In the genomic region with DNA sequence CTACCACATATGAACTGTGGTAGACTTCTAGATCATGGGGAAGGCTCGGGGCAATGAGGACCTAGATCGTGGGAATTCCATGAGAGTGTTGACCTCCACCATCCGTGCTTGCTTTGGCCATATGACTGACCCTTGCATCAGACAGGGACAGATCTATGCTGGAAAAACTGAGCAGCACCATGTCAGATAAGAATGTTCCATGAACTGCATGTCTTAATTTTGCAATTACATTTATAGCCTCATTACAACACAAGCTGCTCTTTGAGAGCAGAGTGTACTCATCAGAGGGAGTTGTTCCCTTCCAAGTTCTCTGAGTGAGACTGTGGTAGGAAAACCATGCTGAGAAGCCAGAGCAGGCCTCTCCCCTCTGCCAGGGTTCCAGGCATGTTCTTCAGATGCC, we compare ENCODE assay signal across 29 mouse cellular contexts.
A peak's percentile ranks its signal among the peaks of the same experiment; 100 is the strongest.
DNase-seq lines count a peak whose midpoint lies in the region; ATAC-seq and TF ChIP-seq lines count a peak whose summit lies in the region.
"Had no signal": no experiment of that assay in that cellular context is flagged by ENCODE, and none has a peak within 500 bp of the region (broad histone marks: within the 10 kb centered on the region; RNA-seq: fewer than 3 reads in every experiment).

No protein-coding gene starts in this region.

- H3K36me3 ChIP-seq in heart, embryonic 10.5 days: no peaks in the 10 kb centered on the region
- H3K36me3 ChIP-seq in heart, postnatal 0 days (replicated peaks; ENCODE audit: control insufficient read depth, insufficient read depth, low read length): no peaks in the 10 kb centered on the region
- H3K36me3 ChIP-seq in heart, embryonic 12.5 days: no peaks in the 10 kb centered on the region
- H3K36me3 ChIP-seq in lung, embryonic 16.5 days (ENCODE audit: control insufficient read depth, insufficient read depth, low read length): no peaks in the 10 kb centered on the region
- H3K36me3 ChIP-seq: forebrain, embryonic 15.5 days; G1E; heart, embryonic 15.5 days; hindbrain, embryonic 10.5 days; hindbrain, embryonic 15.5 days; liver, embryonic 15.5 days; midbrain, embryonic 13.5 days; neural tube, embryonic 13.5 days had no signal

- no peak overlapping the region for H3K27ac ChIP-seq in heart, embryonic 10.5 days
- peak overlapping the region; percentile 28; the same call in 1 of the 2 replicates for H3K27ac ChIP-seq in heart, postnatal 0 days (ENCODE audit: low read depth)
- no peak overlapping the region for H3K27ac ChIP-seq in heart, embryonic 12.5 days (ENCODE audit: poor library complexity, severe bottlenecking)
- no peak overlapping the region for H3K27ac ChIP-seq in lung, embryonic 16.5 days (ENCODE audit: low read length)
- H3K27ac ChIP-seq: forebrain, embryonic 15.5 days; heart, embryonic 15.5 days; hindbrain, embryonic 10.5 days; hindbrain, embryonic 15.5 days; liver, embryonic 15.5 days; macrophage; midbrain, embryonic 13.5 days; neural tube, embryonic 13.5 days; stomach, postnatal 0 days had no signal

- H3K9me3 ChIP-seq in heart, embryonic 10.5 days: no peaks in the 10 kb centered on the region
- no peaks in the 10 kb centered on the region for H3K9me3 ChIP-seq in heart, postnatal 0 days (replicated peaks; ENCODE audit: control insufficient read depth, low read length)
- peaks cover 8% of the 10 kb centered on the region for H3K9me3 ChIP-seq in heart, embryonic 12.5 days (replicated peaks)
- no peaks in the 10 kb centered on the region for H3K9me3 ChIP-seq in lung, embryonic 16.5 days (ENCODE audit: control insufficient read depth, low read length)
- H3K9me3 ChIP-seq: forebrain, embryonic 15.5 days; G1E; heart, embryonic 15.5 days; hindbrain, embryonic 15.5 days; liver, embryonic 15.5 days; midbrain, embryonic 13.5 days; neural tube, embryonic 13.5 days had no signal

- peak; percentile 49; the same call in 1 of the 2 replicates for ATAC-seq in heart, postnatal 0 days (ENCODE audit: insufficient read depth, low read depth)
- no peak for ATAC-seq in heart, embryonic 12.5 days (ENCODE audit: insufficient number of reproducible peaks, low FRiP score)
- peak; percentile 36; the same call in 1 of the 2 replicates for ATAC-seq in lung, embryonic 16.5 days (ENCODE audit: low read depth)
- ATAC-seq: forebrain, embryonic 15.5 days; inflammation-experienced regulatory T-cells, adult 6 months; midbrain, embryonic 13.5 days had no signal

- WGBS in heart, embryonic 10.5 days: 80% methylated on average over 3 of the region's 3 CpGs
- 78% methylated on average over 3 of the region's 3 CpGs for WGBS in heart, postnatal 0 days
- WGBS in heart, embryonic 12.5 days: 75% methylated on average over 3 of the region's 3 CpGs
- 74% methylated on average over 3 of the region's 3 CpGs for WGBS in lung, embryonic 16.5 days
- 74% methylated on average over 3 of the region's 3 CpGs for WGBS in lung, adult 2 months

- no peak overlapping the region for H3K4me2 ChIP-seq in heart, postnatal 0 days (ENCODE audit: low read depth, low read length)
- H3K4me2 ChIP-seq in heart, embryonic 12.5 days: no peak overlapping the region
- H3K4me2 ChIP-seq in lung, embryonic 16.5 days (ENCODE audit: low read depth, low read length): no peak overlapping the region
- H3K4me2 ChIP-seq: forebrain, embryonic 15.5 days; heart, embryonic 15.5 days; hindbrain, embryonic 15.5 days; liver, embryonic 15.5 days; midbrain, embryonic 13.5 days; neural tube, embryonic 13.5 days had no signal

- no peaks in the 10 kb centered on the region for H3K27me3 ChIP-seq in heart, embryonic 10.5 days (ENCODE audit: insufficient read depth, poor library complexity, severe bottlenecking)
- H3K27me3 ChIP-seq in heart, postnatal 0 days (ENCODE audit: control insufficient read depth, insufficient read depth, low read length): no peaks in the 10 kb centered on the region
- no peaks in the 10 kb centered on the region for H3K27me3 ChIP-seq in heart, embryonic 12.5 days (replicated peaks)
- no peaks in the 10 kb centered on the region for H3K27me3 ChIP-seq in lung, embryonic 16.5 days (ENCODE audit: control insufficient read depth, insufficient read depth, low read depth, low read length)
- H3K27me3 ChIP-seq: forebrain, embryonic 15.5 days; heart, embryonic 15.5 days; hindbrain, embryonic 15.5 days; liver, embryonic 15.5 days; midbrain, embryonic 13.5 days; neural tube, embryonic 13.5 days had no signal

- peak; percentile 95 for DNase-seq in heart, adult 11 months
- DNase-seq in heart, embryonic 10.5 days (ENCODE audit: low spot score): no peak
- DNase-seq in heart, postnatal 0 days (ENCODE audit: low spot score): no peak
- no peak for DNase-seq in lung, adult 2 months
- peak; percentile 16 for DNase-seq in brain, adult 2 months (ENCODE audit: low read depth, low spot score)
- DNase-seq: adrenal gland, adult 8-10 months; cerebellum, adult 11 months; cerebellum, adult 9-10 months; cerebellum, postnatal 36 days; kidney, adult 11 months; kidney, postnatal 14 days; layer of hippocampus, postnatal 36 days; left cerebral cortex, postnatal 4 days; liver; right cerebral cortex, postnatal 4 days; thymus, postnatal 4 days had no signal

- TF ChIP-seq EP300 in heart, postnatal 0 days (IDR thresholded peaks at IDR 0.05; ENCODE audit: low read depth): no peak

- H3K4me1 ChIP-seq in heart, embryonic 10.5 days: no peaks in the 10 kb centered on the region
- H3K4me1 ChIP-seq in heart, postnatal 0 days (ENCODE audit: control insufficient read depth, insufficient read depth): no peaks in the 10 kb centered on the region; the same call in 1 of the 2 replicates
- H3K4me1 ChIP-seq in heart, embryonic 12.5 days (replicated peaks): no peaks in the 10 kb centered on the region
- H3K4me1 ChIP-seq in lung, embryonic 16.5 days (replicated peaks; ENCODE audit: control insufficient read depth, insufficient read depth, low read length): no peaks in the 10 kb centered on the region
- no peaks in the 10 kb centered on the region for H3K4me1 ChIP-seq in lung, adult 2 months (ENCODE audit: control insufficient read depth, insufficient read depth, low read length)
- H3K4me1 ChIP-seq: forebrain, embryonic 15.5 days; heart, embryonic 15.5 days; hindbrain, embryonic 10.5 days; hindbrain, embryonic 15.5 days; liver, embryonic 15.5 days; midbrain, embryonic 13.5 days; neural tube, embryonic 13.5 days had no signal

- TF ChIP-seq POLR2A in lung, adult 2 months (IDR thresholded peaks at IDR 0.05; ENCODE audit: borderline replicate concordance, extremely low read depth, low read depth, low read length): no peak

- no peak overlapping the region for H3K9ac ChIP-seq in heart, postnatal 0 days (replicated peaks; ENCODE audit: low read depth, low read length)
- H3K9ac ChIP-seq in heart, embryonic 12.5 days: no peak overlapping the region
- H3K9ac ChIP-seq in lung, embryonic 16.5 days (ENCODE audit: low read length): no peak overlapping the region
- H3K9ac ChIP-seq: forebrain, embryonic 15.5 days; heart, embryonic 15.5 days; hindbrain, embryonic 15.5 days; liver, embryonic 15.5 days; midbrain, embryonic 13.5 days; neural tube, embryonic 13.5 days had no signal

- TF ChIP-seq CTCF in heart, postnatal 0 days (IDR thresholded peaks at IDR 0.05; ENCODE audit: low read depth): no peak
- TF ChIP-seq CTCF in lung, adult 2 months (IDR thresholded peaks at IDR 0.05; ENCODE audit: insufficient read depth, low read length): no peak

- H3K4me3 ChIP-seq in heart, embryonic 10.5 days: no peak overlapping the region
- no peak overlapping the region for H3K4me3 ChIP-seq in heart, postnatal 0 days (ENCODE audit: low read depth, low read length)
- no peak overlapping the region for H3K4me3 ChIP-seq in heart, embryonic 12.5 days
- H3K4me3 ChIP-seq in lung, embryonic 16.5 days (ENCODE audit: low read length): no peak overlapping the region
- no peak overlapping the region for H3K4me3 ChIP-seq in lung, adult 2 months (replicated peaks; ENCODE audit: extremely low read depth, low read depth, low read length)
- H3K4me3 ChIP-seq: forebrain, embryonic 15.5 days; heart, embryonic 15.5 days; hindbrain, embryonic 10.5 days; hindbrain, embryonic 15.5 days; liver, embryonic 15.5 days; midbrain, embryonic 13.5 days; neural tube, embryonic 13.5 days had no signal

Comparison
In these comparisons a context has a peak if more than half of its experiments do, and no peak if none do; other contexts are left out.
1. DNase-seq: peak in heart, adult 11 months (single experiment) and brain, adult 2 months (single experiment); none in heart, embryonic 10.5 days (single experiment), heart, postnatal 0 days (single experiment) and lung, adult 2 months (single experiment).